Mouse (Mus musculus): Measurements from ENCODE around the gene Hps6. TPM values are rescaled to one million over a fixed set of nuclear protein-coding genes. Genes with fewer than 3 reads are reported as not detected.

Gene Hps6
- total RNA-seq, 2 experiments from 2014 or later: 3.6 to 3.9 TPM

- DNase-seq (ENCODE audit: low spot score): peak; percentile 65
Measured at GRCm38 (mm10) chr19:46044271-46044992, 41.1 kb downstream of the Hps6 start, which contains the start of gene Pprc1. Gene Pprc1 (plus strand): TSS chr19:46044886.

- peak; percentile 86 for DNase-seq (ENCODE audit: low spot score)
Measured at GRCm38 (mm10) chr19:46044993-46045695, 41.8 kb downstream of the Hps6 start, which contains the start of gene Ldb1. Gene Ldb1 (minus strand): TSS chr19:46045214.

- peak; percentile 63 for DNase-seq (ENCODE audit: low spot score)
Measured at GRCm38 (mm10) chr19:46045696-46046311, 42.5 kb downstream of the Hps6 start.

GRCm38 (mm10) chr19:46046621-46047025 is 43.3 kb downstream of the Hps6 start:
- DNase-seq (ENCODE audit: low spot score): no peak

- DNase-seq (ENCODE audit: low spot score): no peak
Measured at GRCm38 (mm10) chr19:46047426-46047825, 44.1 kb downstream of the Hps6 start.

GRCm38 (mm10) chr19:46049129-46049528 is 45.8 kb downstream of the Hps6 start:
- no peak for DNase-seq (ENCODE audit: low spot score)

- DNase-seq (ENCODE audit: low spot score): no peak
Measured at GRCm38 (mm10) chr19:46050462-46050861, 47.2 kb downstream of the Hps6 start.

Other genes with a start within 250 kb of the Hps6 start
- gene Mgea5, start 219.7 kb upstream of the Hps6 start, total RNA-seq (2021): 10 to 100 TPM; 32.1 to 39.9 TPM
- gene Kcnip2, start 187.4 kb upstream of the Hps6 start, total RNA-seq (2021): under 1 TPM; 0.21 to 0.62 TPM
- gene Armh3, start 5.0 kb upstream of the Hps6 start, total RNA-seq (2021): 10 to 100 TPM; 11.9 to 12.6 TPM
- 10 to 100 TPM; 14.9 to 15.1 TPM for gene Pprc1, start 41.4 kb downstream of the Hps6 start, total RNA-seq (2021)
- gene Ldb1, start 41.7 kb downstream of the Hps6 start, total RNA-seq (2021): 10 to 100 TPM; 15.5 to 15.8 TPM
- 10 to 100 TPM; 22.4 to 24.7 TPM for gene Nolc1, start 72.4 kb downstream of the Hps6 start, total RNA-seq (2021)
- under 1 TPM in 1 of 2 experiments, not detected in 1; 0.26 TPM for gene Elovl3, start 128.4 kb downstream of the Hps6 start, total RNA-seq (2021)
- gene Pitx3, start 144.8 kb downstream of the Hps6 start, total RNA-seq (2021): 10 to 100 TPM in 1 of 2 experiments, 1 to 10 TPM in 1; 4.4 to 10.7 TPM
- gene Gbf1, start 149.0 kb downstream of the Hps6 start, total RNA-seq (2021): 10 to 100 TPM; 45.6 to 47.6 TPM